Mouse (Mus musculus) testis, adult 2 months (tissue): ENCODE data around the gene Rpp21. TPM values are rescaled to one million over a fixed set of nuclear protein-coding genes. Genes with fewer than 3 reads are reported as not detected.

Source experiments
- H3K27ac ChIP-seq: fragments of 200-500 bp; 2 replicates; pipeline ENCODE4 v1.5.1; 2012; ENCODE audit warnings: low read depth, low read length; ENCODE audit not compliant: control insufficient read depth, insufficient read depth
- H3K27me3 ChIP-seq: fragments of 200-500 bp; 2 replicates; pipeline ENCODE4 v1.6.1; 2012; ENCODE audit warnings: mild to moderate bottlenecking, low read length, moderate library complexity; ENCODE audit not compliant: control insufficient read depth, insufficient read depth
- H3K36me3 ChIP-seq: fragments of 200-500 bp; 2 replicates; pipeline ENCODE4 v1.6.1; 2012; ENCODE audit warnings: mild to moderate bottlenecking, low read length; ENCODE audit not compliant: control insufficient read depth, insufficient read depth
- H3K4me1 ChIP-seq: fragments of 200-500 bp; 2 replicates; pipeline ENCODE4 v1.6.1; 2012; ENCODE audit warnings: low read length; ENCODE audit not compliant: control insufficient read depth, insufficient read depth
- H3K4me3 ChIP-seq: fragments of 200-500 bp; 2 replicates; pipeline ENCODE4 v1.5.1; 2012; ENCODE audit warnings: low read depth, mild to moderate bottlenecking, low read length, moderate library complexity, mixed read lengths; ENCODE audit not compliant: control insufficient read depth
- CTCF ChIP-seq: fragments of 200-500 bp; IDR thresholded peaks from 2 replicates; pipeline ENCODE4 v1.5.1; 2012; ENCODE audit warnings: low read depth, mild to moderate bottlenecking, inconsistent platforms, low read length, moderate library complexity; ENCODE audit not compliant: control insufficient read depth, insufficient read depth, insufficient replicate concordance
- POLR2A ChIP-seq: fragments of 200-500 bp; IDR thresholded peaks from 2 replicates; pipeline ENCODE4 v1.6.1; 2012; ENCODE audit warnings: low read depth, mild to moderate bottlenecking, inconsistent platforms, low read length, moderate library complexity; ENCODE audit not compliant: control insufficient read depth
- polyA plus RNA-seq: library from polyadenylated mRNA; depleted of rRNA; stranded (reverse); fragments of >200 nt; gene quantifications from 2 replicates; pipeline ENCODE4 v1.2.3, GENCODE M21; 2012

The Rpp21 gene
- polyA plus RNA-seq, 1 experiment: 82.5 TPM

DNA sequence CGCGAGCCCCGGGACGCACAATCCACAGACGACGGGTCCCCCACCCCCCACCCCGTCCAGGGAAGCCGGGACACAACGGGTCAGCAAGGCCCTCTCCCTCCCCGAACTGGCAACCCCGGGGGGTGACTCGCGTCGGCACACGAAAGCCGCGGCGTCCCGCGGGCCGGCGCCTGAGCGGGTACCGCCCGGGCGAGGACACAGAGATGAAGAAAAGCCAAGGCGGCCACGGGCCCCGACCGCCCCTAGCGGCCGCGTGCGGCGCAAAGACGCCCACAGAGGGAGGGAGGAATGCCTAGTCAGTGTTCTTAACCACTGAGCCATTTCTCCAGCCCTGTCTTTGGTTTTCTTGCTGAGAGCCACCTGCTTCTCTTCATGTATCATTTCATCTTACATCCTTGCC, 26.6 kb downstream of the Rpp21 start:
- Histone ChIP-seq H3K4me1 (no peaks in the 10 kb centered on the region), H3K27me3 (no peaks in the 10 kb centered on the region), H3K36me3 (no peaks in the 10 kb centered on the region), H3K27ac (no peak overlapping the region), H3K4me3 (no peak overlapping the region)
- TF ChIP-seq CTCF (peak; percentile 53; the same call in 1 of the 2 replicates), POLR2A (no peak)

- no peaks in the 10 kb centered on the region for H3K27me3 ChIP-seq
- TF ChIP-seq POLR2A (no peak), CTCF (no peak)
- H3K4me1 ChIP-seq: peaks cover 7% of the 10 kb centered on the region
- no peak overlapping the region for H3K27ac ChIP-seq
- H3K4me3 ChIP-seq: no peak overlapping the region
- H3K36me3 ChIP-seq: no peaks in the 10 kb centered on the region
These were observed 28.8 kb downstream of the Rpp21 start for GRCm38 (mm10) chr17:36229046-36229445.

- Histone ChIP-seq H3K36me3 (no peaks in the 10 kb centered on the region), H3K27me3 (no peaks in the 10 kb centered on the region), H3K4me3 (no peak overlapping the region), H3K27ac (no peak overlapping the region), H3K4me1 (peaks cover 7% of the 10 kb centered on the region)
- TF ChIP-seq CTCF (no peak), POLR2A (no peak)
These were observed 30.9 kb downstream of the Rpp21 start for GRCm38 (mm10) chr17:36226921-36227320.

DNA sequence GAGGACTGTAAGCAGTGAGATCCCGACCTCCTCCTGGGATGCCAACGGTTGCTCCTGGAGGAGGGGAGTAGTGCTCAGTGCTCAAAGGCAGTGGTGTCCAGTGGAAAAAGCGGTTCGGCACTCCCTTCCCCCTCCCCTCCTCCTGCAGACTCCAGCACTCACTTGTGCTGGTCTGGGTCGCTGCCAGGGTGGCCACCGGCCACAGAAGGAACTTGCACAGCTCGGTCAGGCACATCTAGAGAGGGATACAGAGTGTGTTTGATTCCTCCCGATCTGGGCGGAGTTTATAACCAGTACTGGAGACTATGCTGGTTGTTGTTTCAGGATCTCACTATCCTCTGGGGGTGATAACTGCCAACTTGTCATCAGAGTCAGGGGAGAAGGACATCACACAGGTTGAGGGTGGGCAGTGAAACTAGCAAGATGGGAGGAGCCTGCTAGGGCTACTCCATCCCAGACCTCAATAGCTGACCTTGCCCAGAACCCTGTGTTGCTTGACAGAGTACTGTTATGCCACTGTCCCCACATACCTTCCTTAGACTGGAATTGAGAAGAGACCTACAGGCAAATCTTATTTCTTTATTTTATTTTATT, 32.5 kb downstream of the Rpp21 start:
- Histone ChIP-seq H3K27me3 (no peaks in the 10 kb centered on the region), H3K27ac (no peak overlapping the region), H3K4me1 (peaks cover 7% of the 10 kb centered on the region), H3K36me3 (no peaks in the 10 kb centered on the region), H3K4me3 (no peak overlapping the region)
- no peak for TF ChIP-seq POLR2A
- no peak for TF ChIP-seq CTCF

DNA sequence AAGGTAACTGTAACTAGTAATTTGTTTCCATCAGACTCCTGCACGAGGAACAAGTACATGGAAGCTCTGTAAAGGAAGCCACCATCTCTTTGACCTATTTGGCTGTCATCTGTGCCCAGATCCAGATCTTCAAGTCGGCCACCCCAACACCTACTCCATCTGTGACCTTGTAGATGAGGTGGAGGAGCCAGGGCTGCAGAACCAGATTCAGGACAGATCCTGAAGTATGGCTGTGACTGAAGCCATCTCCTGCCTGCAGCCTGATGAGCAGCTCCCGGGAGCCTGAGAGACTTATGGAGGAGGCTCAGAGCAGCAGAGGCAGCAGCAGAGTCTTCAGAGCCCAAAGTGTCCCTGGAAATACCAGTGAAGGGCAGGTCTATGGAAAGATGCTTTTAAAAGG, 33.4 kb downstream of the Rpp21 start:
- Histone ChIP-seq H3K4me1 (peaks cover 7% of the 10 kb centered on the region), H3K27ac (no peak overlapping the region), H3K4me3 (no peak overlapping the region), H3K36me3 (no peaks in the 10 kb centered on the region), H3K27me3 (no peaks in the 10 kb centered on the region)
- TF ChIP-seq POLR2A (no peak), CTCF (no peak)

DNA sequence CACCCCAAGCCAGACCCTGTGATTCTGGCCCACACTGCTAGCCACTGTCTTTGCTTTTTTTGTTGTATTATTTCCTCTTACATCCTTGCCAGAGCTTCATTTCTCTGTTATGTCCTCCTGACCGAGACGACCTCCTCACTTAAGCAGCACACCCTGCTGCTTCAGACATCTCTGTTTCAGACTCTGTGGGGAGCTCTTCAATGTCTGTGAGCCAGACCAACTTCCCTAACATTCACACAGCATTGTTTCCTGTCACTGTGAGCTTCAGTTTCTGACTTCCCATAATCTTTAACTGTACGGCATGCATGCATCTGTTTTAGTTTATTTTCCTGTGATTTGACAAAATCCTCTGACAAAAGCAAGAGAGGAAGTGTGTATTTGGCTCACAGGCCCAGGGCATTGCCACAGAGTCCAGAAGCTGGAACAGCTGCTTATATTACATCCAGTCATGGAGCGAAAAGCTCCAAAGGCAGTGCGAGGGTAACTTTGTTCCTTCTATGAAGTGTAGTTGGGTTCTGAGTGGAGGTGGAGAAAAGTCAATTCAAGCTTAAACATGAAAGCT, 39.2 kb downstream of the Rpp21 start:
- peaks cover 5% of the 10 kb centered on the region; the same call in 1 of the 2 replicates for H3K4me1 ChIP-seq
- H3K27ac ChIP-seq: no peak overlapping the region
- TF ChIP-seq POLR2A (no peak), CTCF (no peak)
- no peaks in the 10 kb centered on the region for H3K27me3 ChIP-seq
- H3K4me3 ChIP-seq: no peak overlapping the region
- no peaks in the 10 kb centered on the region for H3K36me3 ChIP-seq

- H3K4me3 ChIP-seq: no peak overlapping the region
- no peaks in the 10 kb centered on the region for H3K36me3 ChIP-seq
- TF ChIP-seq CTCF (no peak), POLR2A (no peak)
- no peaks in the 10 kb centered on the region for H3K27me3 ChIP-seq
- no peak overlapping the region for H3K27ac ChIP-seq
- peaks cover 5% of the 10 kb centered on the region; the same call in 1 of the 2 replicates for H3K4me1 ChIP-seq
These were observed 42.3 kb downstream of the Rpp21 start for GRCm38 (mm10) chr17:36215586-36215985.

GRCm38 (mm10) chr17:36206846-36207245, 51.0 kb downstream of the Rpp21 start:
- Histone ChIP-seq H3K4me3 (no peak overlapping the region), H3K27ac (no peak overlapping the region), H3K36me3 (no peaks in the 10 kb centered on the region), H3K27me3 (no peaks in the 10 kb centered on the region), H3K4me1 (peaks cover 5% of the 10 kb centered on the region)
- TF ChIP-seq CTCF: no peak
- TF ChIP-seq POLR2A: no peak
